Mouse (Mus musculus): ENCODE measurements around the gene Trim54.

DNA sequence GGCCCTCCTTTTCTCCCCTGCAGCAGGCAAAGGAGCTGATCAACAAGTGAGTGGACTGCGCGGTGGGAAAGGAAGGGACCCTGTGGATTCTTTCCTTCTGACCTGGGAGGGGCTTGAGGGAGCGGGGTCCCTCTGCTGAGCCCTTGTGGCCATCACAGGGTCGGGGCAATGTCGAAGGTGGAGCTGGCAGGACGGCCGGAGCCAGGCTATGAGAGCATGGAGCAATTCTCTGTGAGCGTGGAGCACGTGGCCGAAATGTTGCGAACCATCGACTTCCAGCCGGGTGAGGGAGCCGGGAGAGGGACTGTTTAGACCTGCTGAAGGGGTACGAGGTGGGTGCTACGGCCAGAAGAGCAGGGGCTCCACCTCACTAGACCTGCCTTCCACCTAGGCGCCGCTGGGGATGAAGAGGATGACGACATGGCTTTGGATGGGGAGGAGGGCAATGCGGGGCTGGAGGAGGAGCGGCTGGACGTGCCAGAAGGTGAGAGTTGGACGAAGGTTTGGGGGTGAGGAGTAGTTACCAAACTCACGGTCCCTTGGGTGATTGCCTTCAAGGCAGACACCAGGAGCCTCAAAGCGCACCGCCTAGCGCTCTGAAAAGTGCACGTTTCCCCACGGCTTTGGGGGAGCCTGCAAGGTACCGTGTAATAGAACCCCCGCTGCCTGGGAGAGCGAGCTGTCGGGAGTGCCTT lies 20.4 kb downstream of the Trim54 start:
- TF ChIP-seq POLR2A (IDR thresholded peaks at IDR 0.05; ENCODE audit: borderline replicate concordance, low read depth, low read length) = no peak
- TF ChIP-seq CTCF (IDR thresholded peaks at IDR 0.05; ENCODE audit: low read depth, low read length) = no peak
